Mouse (Mus musculus) small intestine, adult 2 months (tissue): ENCODE results near the gene Ephb1.

Source experiments
- CTCF ChIP-seq: fragments of 200-500 bp; IDR thresholded peaks from 2 replicates; pipeline ENCODE4 v1.5.1; 2012; ENCODE audit warnings: low read depth, mild to moderate bottlenecking, control low read depth, inconsistent platforms, low read length, moderate library complexity, mixed read lengths; ENCODE audit not compliant: insufficient replicate concordance, insufficient read length; ENCODE audit errors: extremely low read depth
- POLR2A ChIP-seq: fragments of 200-500 bp; IDR thresholded peaks from 2 replicates; pipeline ENCODE4 v1.6.1; 2012; ENCODE audit warnings: low read depth, mild to moderate bottlenecking, control low read depth, inconsistent platforms, low read length, moderate library complexity

DNA sequence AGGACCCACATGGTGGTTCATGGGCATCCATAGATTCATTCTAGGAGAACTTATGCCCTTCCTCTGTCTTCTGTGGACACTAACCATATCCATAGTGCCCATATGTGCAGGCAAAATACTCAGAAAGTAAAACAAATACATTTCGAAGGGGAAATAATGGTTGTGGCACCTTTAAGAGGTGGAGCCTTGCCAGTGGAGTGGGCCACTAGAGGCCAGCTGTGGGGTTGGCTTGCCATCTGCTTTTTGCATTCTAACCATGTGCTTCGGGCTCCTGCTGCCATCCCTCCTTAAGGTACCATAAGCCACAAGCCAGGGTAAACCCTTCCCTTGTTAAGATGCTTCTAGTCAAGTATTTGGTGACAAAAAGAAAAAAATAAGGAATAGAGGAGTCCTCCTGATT, 373.3 kb downstream of the Ephb1 start:
- no peak for TF ChIP-seq CTCF
- TF ChIP-seq POLR2A: no peak
